Comparison of ENCODE assay signal across 16 mouse cellular contexts in the genomic region with DNA sequence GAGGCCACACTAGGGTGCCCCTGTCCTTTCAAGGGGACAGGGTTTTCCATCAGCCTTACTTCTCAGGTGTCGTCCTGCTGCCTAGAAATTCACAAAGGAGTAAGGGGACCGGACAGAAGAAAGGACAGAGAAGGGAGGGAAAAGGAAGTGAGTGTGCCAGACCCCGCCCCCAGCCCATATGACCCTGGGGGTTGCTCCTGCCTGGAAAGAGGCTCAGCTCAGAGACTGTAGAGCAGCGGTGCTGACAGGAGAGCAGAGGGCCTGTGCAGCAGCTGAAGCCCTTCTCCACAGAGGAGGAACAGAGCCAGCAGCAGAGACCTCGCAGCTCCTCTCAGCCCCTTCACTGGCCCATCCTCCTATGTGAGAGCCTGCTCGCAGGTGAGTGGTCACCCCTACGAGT. TPM values are rescaled to one million over a fixed set of nuclear protein-coding genes. Genes with fewer than 3 reads are reported as not detected.
DNase-seq lines count a peak whose midpoint lies in the region; ATAC-seq lines count a peak whose summit lies in the region.
"Had no signal": no experiment of that assay in that cellular context is flagged by ENCODE, and none has a peak within 500 bp of the region (broad histone marks: within the 10 kb centered on the region; RNA-seq: fewer than 3 reads in every experiment).

No protein-coding gene starts in this region.

- H3K36me3 ChIP-seq in kidney, embryonic 16.5 days (ENCODE audit: insufficient read depth, low read length): no peaks in the 10 kb centered on the region
- H3K36me3 ChIP-seq in liver, embryonic 12.5 days: no peaks in the 10 kb centered on the region
- H3K36me3 ChIP-seq: limb, embryonic 15.5 days; midbrain, embryonic 12.5 days; neural tube, embryonic 12.5 days had no signal

- H3K9me3 ChIP-seq in kidney, embryonic 16.5 days (ENCODE audit: low read length): no peaks in the 10 kb centered on the region
- no peaks in the 10 kb centered on the region for H3K9me3 ChIP-seq in liver, embryonic 12.5 days (replicated peaks)
- H3K9me3 ChIP-seq: forebrain, embryonic 13.5 days; limb, embryonic 15.5 days; midbrain, embryonic 12.5 days; neural tube, embryonic 12.5 days had no signal

- peak; percentile 26; the same call in 1 of the 2 replicates for ATAC-seq in kidney, embryonic 16.5 days (ENCODE audit: low FRiP score, low TSS enrichment)
- no peak for ATAC-seq in liver, embryonic 12.5 days
- ATAC-seq in CD4-positive, CD25-positive, alpha-beta regulatory T cell, adult 4 months: no peak
- ATAC-seq: forebrain, embryonic 13.5 days had no signal

- H3K9ac ChIP-seq in kidney, embryonic 16.5 days (replicated peaks; ENCODE audit: low read length): 0 out of 2 replicates have a peak overlapping the region, but pooled peaks have one; percentile 4
- peak overlapping the region; percentile 70 for H3K9ac ChIP-seq in liver, embryonic 12.5 days
- H3K9ac ChIP-seq: forebrain, embryonic 13.5 days; limb, embryonic 15.5 days; midbrain, embryonic 12.5 days; neural tube, embryonic 12.5 days had no signal

- no peaks in the 10 kb centered on the region; the same call in 1 of the 2 replicates for H3K27me3 ChIP-seq in kidney, embryonic 16.5 days (ENCODE audit: insufficient read depth, low read length)
- H3K27me3 ChIP-seq in liver, embryonic 12.5 days (replicated peaks): no peaks in the 10 kb centered on the region
- H3K27me3 ChIP-seq: forebrain, embryonic 13.5 days; limb, embryonic 15.5 days; midbrain, embryonic 12.5 days; neural tube, embryonic 12.5 days had no signal

- H3K4me1 ChIP-seq in kidney, embryonic 16.5 days (ENCODE audit: insufficient read depth, low read length): peaks cover 9% of the 10 kb centered on the region; the same call in 1 of the 2 replicates
- H3K4me1 ChIP-seq in liver, embryonic 12.5 days: peaks cover 94% of the 10 kb centered on the region
- H3K4me1 ChIP-seq: neural tube, embryonic 12.5 days had no signal

- no peak overlapping the region for H3K27ac ChIP-seq in kidney, embryonic 16.5 days (ENCODE audit: low read length)
- peak overlapping the region; percentile 99 for H3K27ac ChIP-seq in liver, embryonic 12.5 days
- H3K27ac ChIP-seq: forebrain, embryonic 13.5 days; kidney, postnatal 0 days; limb, embryonic 15.5 days; midbrain, embryonic 12.5 days; neural tube, embryonic 12.5 days had no signal

- H3K4me2 ChIP-seq in kidney, embryonic 16.5 days (replicated peaks; ENCODE audit: low read depth, low read length): no peak overlapping the region
- peak overlapping the region; percentile 75 for H3K4me2 ChIP-seq in liver, embryonic 12.5 days
- H3K4me2 ChIP-seq: forebrain, embryonic 13.5 days; limb, embryonic 15.5 days; midbrain, embryonic 12.5 days; neural tube, embryonic 12.5 days had no signal

- no peak overlapping the region for H3K4me3 ChIP-seq in kidney, embryonic 16.5 days (ENCODE audit: low read length)
- peak overlapping the region; percentile 10; the same call in 1 of the 2 replicates for H3K4me3 ChIP-seq in liver, embryonic 12.5 days
- H3K4me3 ChIP-seq: forebrain, embryonic 13.5 days; limb, embryonic 15.5 days; midbrain, embryonic 12.5 days; neural tube, embryonic 12.5 days had no signal

- whole genome bisulfite sequencing in kidney, embryonic 16.5 days: 20% methylated on average over 7 of the region's 7 CpGs
- 33% methylated on average over 7 of the region's 7 CpGs for WGBS in liver, embryonic 12.5 days (ENCODE audit: insufficient replicate concordance)

- DNase-seq in embryo, embryonic 11 days: peak; percentile 28
- DNase-seq in embryo, embryonic 10.5 days (ENCODE audit: low spot score): no peak
- no peak for DNase-seq in kidney, adult 18-20 months
- peak; percentile 70 for DNase-seq in ZHBTc4 (ENCODE audit: low read depth, low spot score)
- no peak for DNase-seq in B cell, adult 2 months
- DNase-seq: gastrocnemius, postnatal 25 days; right cerebral cortex, postnatal 14 days had no signal

RNA-seq across cellular contexts. Expression of gene Gm9844, which starts 8.3 kb away (rescaled TPM):
- polyA plus RNA-seq in kidney, embryonic 16.5 days (2015; fragmentation: Nextera tagmentation; extraction: Ambion mirVana): 8.3 and 21.9 TPM in 2 replicates
- 3.0 and 3.4 TPM in 2 replicates for polyA plus RNA-seq in liver, embryonic 12.5 days (2016; fragmentation: Nextera tagmentation; extraction: Ambion mirVana)
- 10 to 100 TPM; 22.4 to 44.8 TPM for polyA plus RNA-seq in CD4-positive, CD25-positive, alpha-beta regulatory T cell, adult 4 months (2017; shearing (Covaris generic))

RNA-seq across cellular contexts. Expression of gene Lypd4, which starts 16.0 kb away (rescaled TPM):
- not detected in 2 replicates for polyA plus RNA-seq in kidney, embryonic 16.5 days (2015; fragmentation: Nextera tagmentation; extraction: Ambion mirVana)
- polyA plus RNA-seq in liver, embryonic 12.5 days (2016; fragmentation: Nextera tagmentation; extraction: Ambion mirVana): not detected in 2 replicates
- not detected for polyA plus RNA-seq in CD4-positive, CD25-positive, alpha-beta regulatory T cell, adult 4 months (2017; shearing (Covaris generic))
- polyA plus RNA-seq: forebrain, embryonic 13.5 days; hindbrain, embryonic 11.5 days; kidney, postnatal 0 days; limb, embryonic 15.5 days; midbrain, embryonic 12.5 days; neural tube, embryonic 12.5 days had no signal

RNA-seq across cellular contexts. Expression of gene Dmrtc2, which starts 16.2 kb away (rescaled TPM):
- not detected in 2 replicates for polyA plus RNA-seq in kidney, embryonic 16.5 days (2015; fragmentation: Nextera tagmentation; extraction: Ambion mirVana)
- not detected in 2 replicates for polyA plus RNA-seq in liver, embryonic 12.5 days (2016; fragmentation: Nextera tagmentation; extraction: Ambion mirVana)
- polyA plus RNA-seq in CD4-positive, CD25-positive, alpha-beta regulatory T cell, adult 4 months (2017; shearing (Covaris generic)): not detected
- polyA plus RNA-seq: limb, embryonic 15.5 days; midbrain, embryonic 12.5 days; neural tube, embryonic 12.5 days had no signal

RNA-seq across cellular contexts. Expression of gene Rps19, which starts 30.5 kb away (rescaled TPM):
- polyA plus RNA-seq in kidney, embryonic 16.5 days (2015; fragmentation: Nextera tagmentation; extraction: Ambion mirVana): 2,217 and 2,364 TPM in 2 replicates
- 1,803 and 1,813 TPM in 2 replicates for polyA plus RNA-seq in liver, embryonic 12.5 days (2016; fragmentation: Nextera tagmentation; extraction: Ambion mirVana)
- polyA plus RNA-seq in CD4-positive, CD25-positive, alpha-beta regulatory T cell, adult 4 months (2017; shearing (Covaris generic)): over 10,000 TPM; 12,099 to 13,283 TPM

RNA-seq across cellular contexts. Expression of gene Cd79a, which starts 43.5 kb away (rescaled TPM):
- polyA plus RNA-seq in kidney, embryonic 16.5 days (2015; fragmentation: Nextera tagmentation; extraction: Ambion mirVana): 1.8 and 2.0 TPM in 2 replicates
- 0.12 TPM in 1 of 2 replicates, not detected in the other for polyA plus RNA-seq in liver, embryonic 12.5 days (2016; fragmentation: Nextera tagmentation; extraction: Ambion mirVana)
- polyA plus RNA-seq in CD4-positive, CD25-positive, alpha-beta regulatory T cell, adult 4 months (2017; shearing (Covaris generic)): 10 to 100 TPM in 1 of 2 experiments, 1 to 10 TPM in 1; 2.2 to 28.9 TPM

Comparison
In these comparisons a context has a peak if more than half of its experiments do, and no peak if none do; other contexts are left out.
1. DNase-seq: peak in embryo, embryonic 11 days (single experiment) and ZHBTc4 (single experiment); none in embryo, embryonic 10.5 days (single experiment), kidney, adult 18-20 months (single experiment) and B cell, adult 2 months (0 of 2).